ENCODE assay signal across 10 mouse cellular contexts in the genomic region with DNA sequence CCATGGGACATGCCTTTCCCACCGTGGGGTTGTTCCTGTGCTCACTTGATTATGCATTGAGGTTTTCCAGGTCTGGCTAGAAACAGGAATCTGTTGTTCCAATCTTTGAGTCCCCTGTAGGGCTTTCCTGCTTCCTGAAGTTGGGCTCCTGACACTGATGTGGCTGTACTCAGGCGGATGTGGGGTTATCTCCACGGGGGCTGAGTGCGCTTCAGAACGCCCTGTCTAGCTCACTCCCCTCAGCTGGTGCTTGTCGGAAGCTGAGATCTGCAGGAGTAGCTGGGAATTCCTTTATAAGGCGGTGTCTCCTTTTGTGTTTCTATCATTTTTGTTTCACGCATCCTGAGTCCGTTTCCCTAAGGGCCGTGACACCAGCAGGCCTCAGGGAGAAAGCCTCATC.
DNase-seq lines count a peak whose midpoint lies in the region; ATAC-seq and TF ChIP-seq lines count a peak whose summit lies in the region.
"Had no signal": no experiment of that assay in that cellular context is flagged by ENCODE, and none has a peak within 500 bp of the region (broad histone marks: within the 10 kb centered on the region; RNA-seq: fewer than 3 reads in every experiment).

No protein-coding gene starts in this region.

- 33% methylated on average over 10 of the region's 10 CpGs for WGBS in heart, embryonic 12.5 days
- WGBS in heart, adult 2 months, result 29% methylated on average over 10 of the region's 10 CpGs
- WGBS in liver, embryonic 13.5 days (ENCODE audit: insufficient replicate concordance), result 23% methylated on average over 10 of the region's 10 CpGs

- H3K9me3 ChIP-seq in heart, embryonic 12.5 days (replicated peaks), result no peaks in the 10 kb centered on the region
- peaks cover 3% of the 10 kb centered on the region; the same call in 1 of the 2 replicates for H3K9me3 ChIP-seq in megakaryocyte, embryonic 14.5 days
- H3K9me3 ChIP-seq in liver, embryonic 13.5 days (replicated peaks), result no peaks in the 10 kb centered on the region
- H3K9me3 ChIP-seq: forebrain, embryonic 15.5 days; hindbrain, embryonic 12.5 days had no signal

- peaks cover 51% of the 10 kb centered on the region for H3K4me1 ChIP-seq in heart, embryonic 12.5 days (replicated peaks)
- peaks cover 10% of the 10 kb centered on the region for H3K4me1 ChIP-seq in heart, adult 2 months (ENCODE audit: control insufficient read depth, insufficient read depth, low read length)
- H3K4me1 ChIP-seq in megakaryocyte, embryonic 14.5 days, result peaks cover 65% of the 10 kb centered on the region
- H3K4me1 ChIP-seq in liver, embryonic 13.5 days (replicated peaks), result peaks cover 42% of the 10 kb centered on the region

- H3K9ac ChIP-seq in heart, embryonic 12.5 days, result no peak overlapping the region
- no peak overlapping the region for H3K9ac ChIP-seq in heart, adult 2 months (ENCODE audit: low read depth, low read length)
- 0 out of 2 replicates have a peak overlapping the region, but pooled peaks have one; percentile 19 for H3K9ac ChIP-seq in liver, embryonic 13.5 days
- H3K9ac ChIP-seq: forebrain, embryonic 15.5 days; hindbrain, embryonic 12.5 days had no signal

- H3K4me3 ChIP-seq in heart, embryonic 12.5 days, result no peak overlapping the region
- H3K4me3 ChIP-seq in heart, adult 2 months, result no peak overlapping the region
- peak overlapping the region; percentile 26 for H3K4me3 ChIP-seq in megakaryocyte, embryonic 14.5 days (replicated peaks)
- H3K4me3 ChIP-seq in liver, embryonic 13.5 days (replicated peaks), result peak overlapping the region; percentile 14; the same call in 1 of the 2 replicates
- H3K4me3 ChIP-seq: forebrain, embryonic 15.5 days; hindbrain, embryonic 12.5 days had no signal

- DNase-seq in heart, adult 2 months, result no peak
- no peak for DNase-seq in liver, embryonic 13.5 days
- DNase-seq in thymus, postnatal 4 days, result peak; percentile 55
- no peak for DNase-seq in urinary bladder, postnatal 4 days (ENCODE audit: low spot score in 2 of 2)
- DNase-seq in urinary bladder, postnatal 14 days (ENCODE audit: low spot score), result no peak

- no peaks in the 10 kb centered on the region for H3K27me3 ChIP-seq in heart, embryonic 12.5 days (replicated peaks)
- no peaks in the 10 kb centered on the region for H3K27me3 ChIP-seq in heart, adult 2 months (ENCODE audit: control insufficient read depth, insufficient read depth, low read length)
- no peaks in the 10 kb centered on the region for H3K27me3 ChIP-seq in megakaryocyte, embryonic 14.5 days (replicated peaks)
- no peaks in the 10 kb centered on the region for H3K27me3 ChIP-seq in liver, embryonic 13.5 days
- H3K27me3 ChIP-seq: forebrain, embryonic 15.5 days; hindbrain, embryonic 12.5 days had no signal

- peak; percentile 83 for ATAC-seq in heart, embryonic 12.5 days (ENCODE audit: insufficient number of reproducible peaks, low FRiP score)
- no peak for ATAC-seq in megakaryocyte, adult 5-6 weeks (ENCODE audit: poor library complexity, severe bottlenecking)
- peak; percentile 61; the same call in 1 of the 2 replicates for ATAC-seq in liver, embryonic 13.5 days (ENCODE audit: low read depth)
- ATAC-seq: forebrain, embryonic 15.5 days had no signal

- intact Hi-C loops in heart, adult 2 months (cut with DNase I), result no loop called here

- TF ChIP-seq POLR2A in heart, adult 2 months (IDR thresholded peaks at IDR 0.05; ENCODE audit: insufficient read depth, low read depth, low read length), result no peak

- no peaks in the 10 kb centered on the region for H3K79me2 ChIP-seq in heart, adult 2 months (replicated peaks; ENCODE audit: control insufficient read depth, insufficient read depth, low read length)

- TF ChIP-seq CTCF in heart, adult 2 months (IDR thresholded peaks at IDR 0.05), result no peak

- no peak overlapping the region for H3K27ac ChIP-seq in heart, embryonic 12.5 days (ENCODE audit: poor library complexity, severe bottlenecking)
- no peak overlapping the region; the same call in 1 of the 2 replicates for H3K27ac ChIP-seq in heart, adult 2 months
- H3K27ac ChIP-seq in liver, embryonic 13.5 days, result no peak overlapping the region; the same call in 1 of the 2 replicates
- H3K27ac ChIP-seq: forebrain, embryonic 15.5 days; hindbrain, embryonic 12.5 days had no signal

- peak overlapping the region; percentile 3; the same call in 1 of the 2 replicates for H3K4me2 ChIP-seq in heart, embryonic 12.5 days
- H3K4me2 ChIP-seq in liver, embryonic 13.5 days, result peak overlapping the region; percentile 52
- H3K4me2 ChIP-seq: forebrain, embryonic 15.5 days; hindbrain, embryonic 12.5 days had no signal

- no peak for TF ChIP-seq EP300 in heart, adult 2 months (IDR thresholded peaks at IDR 0.05; ENCODE audit: insufficient read depth, low read depth, low read length)

- H3K36me3 ChIP-seq in heart, embryonic 12.5 days, result no peaks in the 10 kb centered on the region
- H3K36me3 ChIP-seq in heart, adult 2 months (ENCODE audit: control insufficient read depth, insufficient read depth, low read length), result no peaks in the 10 kb centered on the region
- peaks cover 27% of the 10 kb centered on the region for H3K36me3 ChIP-seq in megakaryocyte, embryonic 14.5 days (replicated peaks; ENCODE audit: low read length)
- no peaks in the 10 kb centered on the region for H3K36me3 ChIP-seq in liver, embryonic 13.5 days
- H3K36me3 ChIP-seq: forebrain, embryonic 15.5 days; hindbrain, embryonic 12.5 days had no signal

Comparison
In these comparisons a context has a peak if more than half of its experiments do, and no peak if none do; other contexts are left out.
1. H3K4me3 ChIP-seq: peak in megakaryocyte, embryonic 14.5 days (single experiment) and liver, embryonic 13.5 days (single experiment); none in heart, embryonic 12.5 days (single experiment) and heart, adult 2 months (single experiment).